Mouse (Mus musculus) kidney, postnatal 0 days (tissue): ENCODE measurements around the gene Izumo1r. TPM values are rescaled to one million over a fixed set of nuclear protein-coding genes. Genes with fewer than 3 reads are reported as not detected.

ENCODE experiments used
- ATAC-seq: fragments of 200-750 bp; cut with Nextera tagmentation; replicated peaks from 2 replicates; pipeline ENCODE4 v1.8.0; 2017; ENCODE audit warnings: low read depth, moderate number of reproducible peaks, moderate TSS enrichment, moderate library complexity; ENCODE audit not compliant: low FRiP score
- DNase-seq: peaks from one replicate; pipeline ENCODE4 v3.0.0-alpha.2; 2016; ENCODE audit warnings: low spot score
- H3K27ac ChIP-seq: fragments of 300-500 bp; sonication (generic); 2 replicates; pipeline ENCODE4 v1.5.1; 2014; ENCODE audit warnings: mild to moderate bottlenecking
- H3K27me3 ChIP-seq: fragments of 300-500 bp; sonication (generic); 2 replicates; pipeline ENCODE4 v1.6.1; 2014; ENCODE audit warnings: low read length, mixed read lengths; ENCODE audit not compliant: insufficient read depth
- H3K36me3 ChIP-seq: fragments of 300-500 bp; sonication (generic); 2 replicates; pipeline ENCODE4 v1.6.1; 2014; ENCODE audit warnings: low read length, mixed read lengths; ENCODE audit not compliant: insufficient read depth
- H3K4me1 ChIP-seq: fragments of 300-500 bp; sonication (generic); replicated peaks from 2 replicates; pipeline ENCODE4 v1.6.1; 2014; ENCODE audit warnings: antibody characterized with exemption, low read length, mixed read lengths; ENCODE audit not compliant: insufficient read depth
- H3K4me2 ChIP-seq: fragments of 300-500 bp; sonication (generic); 2 replicates; pipeline ENCODE4 v1.6.1; 2014; ENCODE audit warnings: mild to moderate bottlenecking, low read length, moderate library complexity, mixed read lengths
- H3K4me3 ChIP-seq: fragments of 300-500 bp; sonication (generic); replicated peaks from 2 replicates; pipeline ENCODE4 v1.5.1; 2014; ENCODE audit warnings: low read depth, low read length
- H3K9ac ChIP-seq: fragments of 300-500 bp; sonication (generic); 2 replicates; pipeline ENCODE4 v1.6.1; 2014; ENCODE audit warnings: low read depth, low read length
- H3K9me3 ChIP-seq: fragments of 300-500 bp; sonication (generic); replicated peaks from 2 replicates; pipeline ENCODE4 v1.6.1; 2016; ENCODE audit warnings: low read length, inconsistent platforms, mixed read lengths
- CTCF ChIP-seq: IDR thresholded peaks from 2 replicates; pipeline ENCODE4 v1.5.1; 2016; ENCODE audit warnings: antibody characterized with exemption, low read depth, mild to moderate bottlenecking, moderate library complexity
- WGBS: fragments of 180-500 bp; shearing (Covaris S2); extraction: QIAGEN DNeasy Blood & Tissue Kit; methylation state at CpG from one replicate; pipeline ENCODE4 v1.1.7; 2014; 5-methylcytosine and 5-hydroxymethylcytosine counted together
- polyA plus RNA-seq: library from polyadenylated mRNA; unstranded; fragments of >200 nt; fragmentation: Nextera tagmentation; extraction: Ambion mirVana; gene quantifications from 2 replicates; pipeline ENCODE4 v1.2.1, GENCODE M21; 2015

Izumo1r gene
- polyA plus RNA-seq, 1 experiment from 2014 or later = 0.20 TPM

DNA sequence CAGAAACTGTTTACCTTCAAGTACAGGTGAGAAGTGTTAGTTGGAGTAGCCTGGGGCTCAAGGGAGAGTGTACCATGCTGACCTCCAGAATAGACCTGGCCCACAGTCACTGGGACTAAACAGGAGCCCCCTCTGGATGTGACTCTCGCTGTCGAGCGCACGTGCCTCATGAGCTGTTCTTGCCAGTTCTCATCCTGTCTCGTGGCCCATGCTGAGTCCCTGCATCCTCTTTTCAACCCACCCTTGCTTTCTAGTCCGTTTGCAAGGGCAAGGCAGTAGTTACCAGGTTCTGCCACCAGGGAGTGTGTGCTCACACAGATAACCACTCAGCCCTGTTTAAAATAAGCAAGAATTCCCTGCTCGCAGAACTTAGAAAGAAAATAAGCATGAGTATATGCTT is 36.8 kb downstream of the Izumo1r start:
- Histone ChIP-seq H3K4me3 (no peak overlapping the region), H3K27me3 (no peaks in the 10 kb centered on the region), H3K4me1 (no peaks in the 10 kb centered on the region), H3K4me2 (no peak overlapping the region), H3K36me3 (no peaks in the 10 kb centered on the region), H3K27ac (no peak overlapping the region), H3K9ac (no peak overlapping the region), H3K9me3 (no peaks in the 10 kb centered on the region)
- ATAC-seq = peak; percentile 34; the same call in 1 of the 2 replicates
- DNase-seq = peak; percentile 82
- 29% methylated on average over 7 of the region's 7 CpGs for WGBS
- peak; percentile 82 for TF ChIP-seq CTCF

DNA sequence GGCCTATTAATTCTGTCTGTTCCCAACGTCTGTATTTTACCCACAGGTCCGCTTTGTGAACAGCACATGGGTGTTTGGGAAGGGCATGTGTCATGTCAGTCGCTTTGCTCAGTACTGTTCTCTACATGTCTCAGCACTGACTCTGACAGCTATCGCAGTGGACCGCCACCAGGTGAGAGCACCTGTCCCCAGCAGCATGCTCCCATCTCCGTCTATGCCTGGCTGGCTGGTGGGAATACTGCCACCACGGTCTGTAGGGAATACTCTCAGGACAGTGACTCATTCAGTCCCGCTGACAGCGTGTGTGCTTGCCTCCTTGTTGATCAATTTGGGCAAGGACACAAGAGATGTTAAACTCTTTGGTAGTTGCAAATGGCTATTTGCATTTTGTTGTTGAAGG is 39.0 kb downstream of the Izumo1r start:
- WGBS = 83% methylated on average over 9 of the region's 9 CpGs
- TF ChIP-seq CTCF = no peak
- Histone ChIP-seq H3K4me3 (no peak overlapping the region), H3K4me2 (no peak overlapping the region), H3K4me1 (0 out of 2 replicates have a peak, but pooled peaks cover 5% of the 10 kb centered on the region), H3K36me3 (no peaks in the 10 kb centered on the region), H3K9ac (no peak overlapping the region), H3K27ac (no peak overlapping the region), H3K27me3 (peaks cover 9% of the 10 kb centered on the region), H3K9me3 (no peaks in the 10 kb centered on the region)
- ATAC-seq (no peak), DNase-seq (no peak)

DNA sequence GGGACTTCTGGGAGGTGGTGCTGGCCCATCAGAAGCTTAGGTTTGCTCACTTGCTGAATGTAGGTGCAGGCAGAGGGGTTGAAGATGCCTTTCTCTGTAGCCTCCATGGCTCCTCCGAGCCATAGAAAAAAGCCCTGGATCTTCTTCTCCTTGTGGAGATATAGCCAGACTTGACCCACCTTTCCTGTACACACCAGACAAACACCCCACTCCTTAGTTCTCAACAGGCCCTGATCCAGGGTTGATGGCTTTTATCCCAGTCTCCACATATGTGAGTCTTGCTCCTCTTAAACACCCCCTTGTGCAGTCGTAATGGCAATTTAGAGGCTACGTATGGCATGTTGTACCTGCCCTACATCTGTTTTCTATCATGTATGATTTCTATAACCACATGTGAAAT is 40.6 kb downstream of the Izumo1r start:
- no peaks in the 10 kb centered on the region for H3K9me3 ChIP-seq
- WGBS = 92% methylated on average over 3 of the region's 3 CpGs
- TF ChIP-seq CTCF = no peak
- no peaks in the 10 kb centered on the region for H3K36me3 ChIP-seq
- peaks cover 18% of the 10 kb centered on the region for H3K27me3 ChIP-seq
- no peak overlapping the region for H3K9ac ChIP-seq
- DNase-seq (no peak), ATAC-seq (no peak)
- no peak overlapping the region for H3K4me2 ChIP-seq
- H3K27ac ChIP-seq = no peak overlapping the region
- H3K4me1 ChIP-seq = 0 out of 2 replicates have a peak, but pooled peaks cover 5% of the 10 kb centered on the region
- H3K4me3 ChIP-seq = no peak overlapping the region

DNA sequence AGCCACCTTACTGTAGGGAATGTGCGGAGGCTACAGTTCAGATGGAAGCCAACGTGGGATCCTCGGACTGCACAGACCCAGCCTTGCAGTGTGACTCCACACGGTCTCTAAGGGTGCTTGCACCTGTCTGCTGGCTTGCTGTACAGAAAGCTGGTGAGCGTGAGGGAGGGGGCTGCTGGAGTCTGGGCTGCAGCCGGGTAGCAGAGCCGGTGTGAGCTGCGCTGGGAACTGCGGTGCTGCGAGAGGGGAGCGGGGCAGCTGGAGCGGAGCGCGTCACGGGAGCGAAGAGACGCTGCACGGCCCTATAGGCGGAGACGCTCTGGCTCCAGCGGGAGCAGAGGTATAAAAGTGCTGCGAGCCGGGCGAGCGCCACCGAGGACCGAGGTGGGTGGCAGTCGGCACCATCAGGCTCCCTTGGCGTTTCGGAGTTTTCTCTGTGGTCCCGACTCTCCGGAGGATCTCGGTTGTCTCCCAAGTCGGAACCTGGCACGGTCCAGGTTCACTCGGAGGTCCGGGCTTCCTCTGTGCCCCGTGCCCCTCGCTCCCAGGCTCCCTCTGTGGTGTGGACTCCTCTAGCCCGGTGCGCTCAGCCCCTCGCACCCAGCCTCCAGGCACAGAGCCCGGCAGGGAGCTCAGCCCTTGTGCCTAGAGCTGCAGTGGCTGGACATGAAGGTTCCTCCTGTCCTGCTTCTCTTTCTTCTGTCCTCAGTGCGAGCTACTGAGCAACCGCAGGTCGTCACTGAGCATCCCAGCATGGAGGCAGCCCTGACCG is 43.7 kb downstream of the Izumo1r start, which contains the start of gene Gpr83:
Gpr83 (plus strand) TSS at position 343 of the 772 bp plus-strand sequence.
- WGBS = 4% methylated on average over 47 of the region's 47 CpGs
- peak; percentile 35 for DNase-seq
- H3K4me2 ChIP-seq = peak within 1 kb of the TSS; percentile 82
- no peaks in the 10 kb centered on the region for H3K9me3 ChIP-seq
- H3K36me3 ChIP-seq = no peaks in the 10 kb centered on the region
- H3K9ac ChIP-seq = peak within 1 kb of the TSS; percentile 35; the same call in 1 of the 2 replicates
- no peak for TF ChIP-seq CTCF
- H3K27ac ChIP-seq = no peak within 1 kb of the TSS
- peaks cover 18% of the 10 kb centered on the region for H3K27me3 ChIP-seq
- ATAC-seq = peak; percentile 64
- H3K4me1 ChIP-seq = 0 out of 2 replicates have a peak, but pooled peaks cover 5% of the 10 kb centered on the region
- H3K4me3 ChIP-seq = peak within 1 kb of the TSS; percentile 38

DNA sequence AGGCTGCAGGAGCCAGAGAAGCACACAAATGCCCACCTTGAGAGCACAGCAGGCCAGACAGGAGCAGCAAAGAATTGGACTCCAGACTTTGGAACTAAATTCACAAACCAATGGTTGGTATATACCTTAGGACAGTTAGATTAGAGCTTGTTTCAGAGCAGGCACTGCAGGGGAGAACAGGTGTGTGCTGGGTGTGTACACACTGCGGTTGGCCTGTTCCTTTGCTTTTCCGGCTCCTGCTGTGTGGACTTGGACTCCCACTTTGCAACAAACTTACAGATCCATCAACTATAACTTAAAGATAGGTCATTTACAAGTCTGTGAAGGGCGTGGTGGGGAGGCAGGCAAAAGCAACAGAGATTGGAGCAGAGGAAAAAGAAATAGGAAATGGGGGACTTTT is 45.0 kb downstream of the Izumo1r start:
- H3K4me1 ChIP-seq = 0 out of 2 replicates have a peak, but pooled peaks cover 5% of the 10 kb centered on the region
- DNase-seq (no peak), ATAC-seq (no peak)
- H3K36me3 ChIP-seq = no peaks in the 10 kb centered on the region
- H3K27me3 ChIP-seq = peaks cover 18% of the 10 kb centered on the region
- no peak overlapping the region for H3K27ac ChIP-seq
- H3K4me2 ChIP-seq = no peak overlapping the region
- no peak for TF ChIP-seq CTCF
- 84% methylated on average over 3 of the region's 3 CpGs for WGBS
- H3K4me3 ChIP-seq = no peak overlapping the region
- H3K9ac ChIP-seq = no peak overlapping the region
- H3K9me3 ChIP-seq = no peaks in the 10 kb centered on the region

GRCm38 (mm10) chr9:14858170-14858706 is 45.5 kb downstream of the Izumo1r start:
- Histone ChIP-seq H3K36me3 (no peaks in the 10 kb centered on the region), H3K4me3 (no peak overlapping the region), H3K4me2 (no peak overlapping the region), H3K27ac (no peak overlapping the region), H3K4me1 (0 out of 2 replicates have a peak, but pooled peaks cover 5% of the 10 kb centered on the region), H3K27me3 (peaks cover 18% of the 10 kb centered on the region), H3K9ac (no peak overlapping the region), H3K9me3 (no peaks in the 10 kb centered on the region)
- ATAC-seq (no peak), DNase-seq (no peak)
- WGBS = 47% methylated on average over 7 of the region's 7 CpGs
- no peak for TF ChIP-seq CTCF
